Mouse (Mus musculus) MEL (cell line): ENCODE measurements around the gene Fjx1. TPM values are rescaled to one million over a fixed set of nuclear protein-coding genes. Genes with fewer than 3 reads are reported as not detected.

Experiments used
- DNase-seq: peaks from one replicate; pipeline ENCODE4 v3.0.0; 2011; ENCODE audit warnings: low read depth, low spot score
- H3K27ac ChIP-seq: 2 replicates; pipeline ENCODE4 v1.5.1; 2012; ENCODE audit warnings: low read depth, mild to moderate bottlenecking, control low read depth, low read length, moderate library complexity; ENCODE audit not compliant: control insufficient read depth
- H3K27me3 ChIP-seq, 2 experiments: fragments of 150-350 bp in 1 of 2; sonication (generic) in 1 of 2; 2 replicates each; pipeline ENCODE4 v1.6.1; 2012; ENCODE audit warnings: low read length in 2 of 2, mild to moderate bottlenecking in 2 of 2, improper control_type of control experiment in 1 of 2, moderate library complexity in 1 of 2; ENCODE audit not compliant: insufficient read depth in 2 of 2, control insufficient read depth in 1 of 2
- H3K36me3 ChIP-seq, 2 experiments: 2 replicates each; pipeline ENCODE4 v1.6.1; 2012 to 2014; ENCODE audit warnings: low read length in 2 of 2, improper control_type of control experiment in 1 of 2, inconsistent platforms in 1 of 2, mild to moderate bottlenecking in 1 of 2; ENCODE audit not compliant: insufficient read depth in 2 of 2, control insufficient read depth in 1 of 2
- H3K4me1 ChIP-seq, 2 experiments: fragments of 150-350 bp in 1 of 2; sonication (generic) in 1 of 2; 2 replicates each; pipeline ENCODE4 v1.6.1; 2012; ENCODE audit warnings: low read length in 2 of 2, improper control_type of control experiment in 1 of 2, mild to moderate bottlenecking in 1 of 2; ENCODE audit not compliant: insufficient read depth in 2 of 2, control insufficient read depth in 1 of 2
- H3K4me3 ChIP-seq, 2 experiments: fragments of 150-350 bp in 1 of 2; sonication (generic) in 1 of 2; 2 replicates each; pipeline ENCODE4 v1.5.1; 2012; ENCODE audit warnings: low read depth in 2 of 2, low read length in 2 of 2, mild to moderate bottlenecking in 2 of 2, moderate library complexity in 2 of 2, control low read depth in 1 of 2, improper control_type of control experiment in 1 of 2; ENCODE audit not compliant: control insufficient read depth in 1 of 2, insufficient read depth in 1 of 2
- H3K79me2 ChIP-seq: 2 replicates; pipeline ENCODE4 v1.6.1; 2012; ENCODE audit warnings: mild to moderate bottlenecking, low read length, moderate library complexity; ENCODE audit not compliant: control insufficient read depth, poor library complexity, insufficient read depth
- H3K9ac ChIP-seq: 2 replicates; pipeline ENCODE4 v1.6.1; 2012; ENCODE audit warnings: low read depth, mild to moderate bottlenecking, control low read depth, low read length, moderate library complexity; ENCODE audit not compliant: control insufficient read depth, poor library complexity, severe bottlenecking
- H3K9me3 ChIP-seq: fragments of 150-350 bp; sonication (generic); replicated peaks from 2 replicates; pipeline ENCODE4 v1.6.1; 2012; ENCODE audit warnings: mild to moderate bottlenecking, low read length, improper control_type of control experiment, moderate library complexity; ENCODE audit not compliant: insufficient read depth
- CHD1 ChIP-seq: IDR thresholded peaks from 2 replicates; pipeline ENCODE4 v1.6.1; 2012; ENCODE audit warnings: low read depth, mild to moderate bottlenecking, inconsistent platforms, low read length, improper control_type of control experiment
- CHD2 ChIP-seq: IDR thresholded peaks from 2 replicates; pipeline ENCODE4 v1.6.1; 2011; ENCODE audit warnings: low read length, improper control_type of control experiment
- ELF1 ChIP-seq: IDR thresholded peaks from 2 replicates; pipeline ENCODE4 v1.6.1; 2014; ENCODE audit warnings: low read depth, mild to moderate bottlenecking, inconsistent platforms, low read length, improper control_type of control experiment, moderate library complexity
- EP300 ChIP-seq, 2 experiments: IDR thresholded peaks; 2 replicates each; pipeline ENCODE4 v1.6.1; 2011; ENCODE audit warnings: improper control_type of control experiment in 2 of 2, low read length in 2 of 2, low read depth in 1 of 2, mild to moderate bottlenecking in 1 of 2
- ETS1 ChIP-seq: IDR thresholded peaks from 2 replicates; pipeline ENCODE4 v1.6.1; 2012; ENCODE audit warnings: low read depth, mild to moderate bottlenecking, inconsistent platforms, low read length, improper control_type of control experiment, moderate library complexity
- GABPA ChIP-seq: IDR thresholded peaks from 2 replicates; pipeline ENCODE4 v1.6.1; 2012; ENCODE audit warnings: low read depth, mild to moderate bottlenecking, inconsistent platforms, low read length, improper control_type of control experiment, moderate library complexity
- MAFK ChIP-seq: IDR thresholded peaks from 2 replicates; pipeline ENCODE4 v1.6.1; 2011; ENCODE audit warnings: low read depth, mild to moderate bottlenecking, low read length, improper control_type of control experiment, borderline replicate concordance
- MAZ ChIP-seq: IDR thresholded peaks from 2 replicates; pipeline ENCODE4 v1.6.1; 2012; ENCODE audit warnings: low read depth, mild to moderate bottlenecking, inconsistent platforms, low read length, improper control_type of control experiment
- MXI1 ChIP-seq: IDR thresholded peaks from 2 replicates; pipeline ENCODE4 v1.6.1; 2011; ENCODE audit warnings: mild to moderate bottlenecking, low read depth, low read length, improper control_type of control experiment
- NELFE ChIP-seq: IDR thresholded peaks from 2 replicates; pipeline ENCODE4 v1.6.1; 2011; ENCODE audit warnings: low read depth, low read length, improper control_type of control experiment
- NRF1 ChIP-seq: IDR thresholded peaks from 2 replicates; pipeline ENCODE4 v1.6.1; 2014; ENCODE audit warnings: low read depth, mild to moderate bottlenecking, inconsistent platforms, low read length, improper control_type of control experiment, moderate library complexity; ENCODE audit not compliant: poor library complexity, insufficient read depth, severe bottlenecking
- POLR2A ChIP-seq, 2 experiments: IDR thresholded peaks; 2 replicates each; pipeline ENCODE4 v1.6.1; 2011 to 2012; ENCODE audit warnings: low read length in 2 of 2, mild to moderate bottlenecking in 2 of 2, control low read depth in 1 of 2, improper control_type of control experiment in 1 of 2, low read depth in 1 of 2, moderate library complexity in 1 of 2; ENCODE audit not compliant: control insufficient read depth in 1 of 2, insufficient read depth in 1 of 2, poor library complexity in 1 of 2
- RAD21 ChIP-seq: IDR thresholded peaks from 2 replicates; pipeline ENCODE4 v1.6.1; 2011; ENCODE audit warnings: mild to moderate bottlenecking, low read depth, low read length, improper control_type of control experiment
- SIN3A ChIP-seq: IDR thresholded peaks from 2 replicates; pipeline ENCODE4 v1.6.1; 2012; ENCODE audit warnings: low read length, improper control_type of control experiment, inconsistent platforms
- SMC3 ChIP-seq: IDR thresholded peaks from 2 replicates; pipeline ENCODE4 v1.6.1; 2011; ENCODE audit warnings: low read depth, low read length, improper control_type of control experiment
- TAL1 ChIP-seq: IDR thresholded peaks from 2 replicates; pipeline ENCODE4 v1.6.1; 2012; ENCODE audit warnings: mild to moderate bottlenecking, inconsistent platforms, low read length, moderate library complexity, mixed read lengths
- TBP ChIP-seq: IDR thresholded peaks from 2 replicates; pipeline ENCODE4 v1.8.0; 2011; ENCODE audit warnings: low read depth, low read length, improper control_type of control experiment
- UBTF ChIP-seq: IDR thresholded peaks from 2 replicates; pipeline ENCODE4 v1.6.1; 2012; ENCODE audit warnings: low read depth, mild to moderate bottlenecking, inconsistent platforms, low read length, improper control_type of control experiment, moderate library complexity, borderline replicate concordance; ENCODE audit not compliant: insufficient read depth
- USF2 ChIP-seq, 2 experiments: IDR thresholded peaks; 2 replicates each; pipeline ENCODE4 v1.6.1; 2011 to 2012; ENCODE audit warnings: improper control_type of control experiment in 2 of 2, low read length in 2 of 2, borderline replicate concordance in 1 of 2, inconsistent platforms in 1 of 2, low read depth in 1 of 2, mild to moderate bottlenecking in 1 of 2; ENCODE audit not compliant: insufficient read depth in 1 of 2
- polyA plus RNA-seq, 2 experiments: library from polyadenylated mRNA; stranded (reverse) in 1 of 2; unstranded in 1 of 2; fragments of >175 nt in 1 of 2; fragments of >200 nt in 1 of 2; gene quantifications; 2 replicates each; pipeline versions ENCODE4 v1.2.1 to v1.2.4; 2012; ENCODE audit warnings: low replicate concordance in 2 of 2, low read depth in 1 of 2; ENCODE audit not compliant: insufficient read length in 2 of 2, insufficient read depth in 1 of 2, missing spikeins in 1 of 2
- total RNA-seq: library from RNA; depleted of rRNA; stranded (reverse); fragments of 300-350 nt; gene quantifications from 2 replicates; pipeline ENCODE4 v1.2.3, GENCODE M21; 2012; rRNA removed

Gene Fjx1
- total RNA-seq = not detected in 2 replicates
- polyA plus RNA-seq = not detected

DNA sequence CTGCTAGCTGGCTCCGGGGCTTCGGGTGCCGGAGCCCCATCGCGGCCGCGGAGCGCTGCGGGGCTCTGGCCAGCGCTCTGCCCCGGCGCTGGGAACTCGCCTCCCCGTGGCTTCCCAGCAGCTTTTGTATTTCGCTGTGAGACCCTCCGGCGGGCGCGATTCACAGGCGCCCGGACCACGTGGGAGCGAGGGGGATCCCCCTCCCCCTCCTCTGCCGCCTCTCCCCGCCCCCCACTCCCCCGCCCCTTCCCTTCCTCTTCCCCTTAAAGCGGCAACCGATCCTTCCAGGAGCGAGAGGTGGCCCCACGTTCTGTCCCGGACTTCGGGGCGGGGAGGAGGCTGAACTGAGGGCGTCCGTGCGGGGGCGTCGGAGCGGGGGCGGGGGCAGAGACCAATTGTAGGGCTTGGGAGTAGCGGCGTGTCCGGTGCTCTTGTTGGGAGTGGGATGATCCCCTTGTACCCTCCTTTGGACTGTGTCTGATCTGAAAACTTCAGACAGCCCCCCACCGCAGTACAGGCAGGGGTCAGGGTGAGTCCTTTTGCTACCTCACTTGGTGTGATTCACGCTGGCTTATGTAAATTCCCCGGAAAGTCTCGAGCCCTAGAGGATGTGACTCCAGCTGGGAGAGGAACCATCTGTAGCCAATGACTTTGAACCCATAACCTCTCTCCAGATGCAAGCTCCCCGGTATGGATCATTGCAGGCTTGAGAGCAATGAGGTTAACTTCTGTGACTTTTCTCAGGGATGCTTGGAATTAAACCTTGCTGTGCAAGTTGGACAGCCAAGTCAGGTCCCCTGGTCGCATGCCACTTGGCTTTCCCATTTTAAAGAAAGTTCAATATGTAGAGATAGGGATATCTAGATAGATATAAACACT is at the start of gene Fjx1:
TSS of gene Fjx1 (minus strand) at position 829 of the 879 bp plus-strand sequence.
- Histone ChIP-seq H3K36me3 (no peaks in the 10 kb centered on the region), H3K79me2 (no peaks in the 10 kb centered on the region), H3K27me3 (no peaks in the 10 kb centered on the region), H3K9ac (no peak within 1 kb of the TSS), H3K9me3 (no peaks in the 10 kb centered on the region), H3K27ac (no peak within 1 kb of the TSS), H3K4me1 (no peaks in the 10 kb centered on the region), H3K4me3 (no peak within 1 kb of the TSS)
- TF ChIP-seq SIN3A (no peak), SMC3 (no peak), RAD21 (no peak), CHD1 (no peak), MAZ (no peak), TBP (no peak), EP300 (IDR thresholded peaks at IDR 0.05; ENCODE audit: low read depth in 1 of 2, low read length in 2 of 2) (no peak), USF2 (IDR thresholded peaks at IDR 0.05; ENCODE audit: borderline replicate concordance in 1 of 2, insufficient read depth in 1 of 2, low read depth in 1 of 2, low read length in 2 of 2) (no peak), UBTF (no peak), ELF1 (no peak), GABPA (no peak), ETS1 (no peak), NELFE (no peak), TAL1 (no peak), POLR2A (IDR thresholded peaks at IDR 0.05; ENCODE audit: control insufficient read depth in 1 of 2, insufficient read depth in 1 of 2, low read depth in 1 of 2, low read length in 2 of 2, poor library complexity in 1 of 2) (no peak), MAFK (no peak), NRF1 (no peak), CHD2 (no peak), MXI1 (no peak)
- no peak for DNase-seq
